Mouse (Mus musculus) ES-E14 (cell line): Measurements from ENCODE around the gene Arrb1. TPM values are rescaled to one million over a fixed set of nuclear protein-coding genes. Genes with fewer than 3 reads are reported as not detected.

Experiments used
- DNase-seq: peaks from one replicate; pipeline ENCODE4 v3.0.0-alpha.2; 2013; ENCODE audit warnings: low read depth, low spot score
- H3K27ac ChIP-seq: 2 replicates; pipeline ENCODE4 v1.5.1; 2012; ENCODE audit warnings: low read depth, mild to moderate bottlenecking, low read length, moderate library complexity, mixed read lengths; ENCODE audit not compliant: poor library complexity, insufficient read depth, severe bottlenecking
- H3K36me3 ChIP-seq: 2 replicates; pipeline ENCODE4 v1.6.1; 2012; ENCODE audit warnings: mild to moderate bottlenecking, low read length, moderate library complexity, mixed read lengths; ENCODE audit not compliant: control insufficient read depth, poor library complexity, insufficient read depth, severe bottlenecking
- H3K4me1 ChIP-seq, 2 experiments: fragments of 150-350 bp in 1 of 2; sonication (generic) in 1 of 2; 2 replicates each; pipeline ENCODE4 v1.6.1; 2012; ENCODE audit warnings: low read length in 2 of 2, mild to moderate bottlenecking in 1 of 2, mixed read lengths in 1 of 2; ENCODE audit not compliant: control insufficient read depth in 2 of 2, insufficient read depth in 2 of 2, poor library complexity in 1 of 2
- H3K4me3 ChIP-seq, 2 experiments: fragments of 150-350 bp in 1 of 2; sonication (generic) in 1 of 2; 2 replicates each; pipeline ENCODE4 v1.5.1; 2012; ENCODE audit warnings: low read length in 2 of 2, low read depth in 1 of 2, mild to moderate bottlenecking in 1 of 2, mixed read lengths in 1 of 2; ENCODE audit not compliant: insufficient read depth in 1 of 2, poor library complexity in 1 of 2, severe bottlenecking in 1 of 2
- H3K9ac ChIP-seq: 2 replicates; pipeline ENCODE4 v1.6.1; 2012; ENCODE audit warnings: low read depth, mild to moderate bottlenecking, low read length, mixed read lengths; ENCODE audit not compliant: poor library complexity, insufficient read depth, severe bottlenecking
- H3K9me3 ChIP-seq: fragments of 150-350 bp; sonication (generic); 2 replicates; pipeline ENCODE4 v1.6.1; 2012; ENCODE audit warnings: low read depth, mild to moderate bottlenecking, low read length; ENCODE audit not compliant: control insufficient read depth, insufficient read depth
- CHD2 ChIP-seq: IDR thresholded peaks from 2 replicates; pipeline ENCODE4 v1.6.1; 2014; ENCODE audit warnings: mild to moderate bottlenecking, low read depth, low read length, inconsistent platforms
- HCFC1 ChIP-seq: IDR thresholded peaks from 2 replicates; pipeline ENCODE4 v1.6.1; 2012; ENCODE audit warnings: low read length, inconsistent platforms, borderline replicate concordance; ENCODE audit not compliant: insufficient read depth
- MAFK ChIP-seq: IDR thresholded peaks from 2 replicates; pipeline ENCODE4 v1.6.1; 2014; ENCODE audit warnings: mild to moderate bottlenecking, low read depth, low read length, inconsistent platforms; ENCODE audit not compliant: insufficient read depth
- ZC3H11A ChIP-seq: IDR thresholded peaks from 2 replicates; pipeline ENCODE4 v1.6.1; 2012; ENCODE audit warnings: low read depth, mild to moderate bottlenecking, inconsistent platforms, low read length, borderline replicate concordance
- ZNF384 ChIP-seq: IDR thresholded peaks from 2 replicates; pipeline ENCODE4 v1.6.1; 2012; ENCODE audit warnings: low read depth, low read length, inconsistent platforms
- in situ Hi-C, 2 experiments: fragments of 600-800 bp; cut with MboI; formaldehyde crosslinking; loops; one replicate each; pipeline ENCODE4 v1.15.1; 2025; ENCODE audit warnings: low sequenced_read_pairs in 2 of 2, inconsistent platforms in 1 of 2; ENCODE audit not compliant: unreplicated experiment in 2 of 2
- total RNA-seq: library from RNA; depleted of rRNA; stranded (reverse); fragments of 300-350 nt; gene quantifications from 2 replicates; pipeline ENCODE4 v1.2.3, GENCODE M21; 2012

Arrb1 gene
- total RNA-seq, 1 experiment: 10.7 TPM

DNA sequence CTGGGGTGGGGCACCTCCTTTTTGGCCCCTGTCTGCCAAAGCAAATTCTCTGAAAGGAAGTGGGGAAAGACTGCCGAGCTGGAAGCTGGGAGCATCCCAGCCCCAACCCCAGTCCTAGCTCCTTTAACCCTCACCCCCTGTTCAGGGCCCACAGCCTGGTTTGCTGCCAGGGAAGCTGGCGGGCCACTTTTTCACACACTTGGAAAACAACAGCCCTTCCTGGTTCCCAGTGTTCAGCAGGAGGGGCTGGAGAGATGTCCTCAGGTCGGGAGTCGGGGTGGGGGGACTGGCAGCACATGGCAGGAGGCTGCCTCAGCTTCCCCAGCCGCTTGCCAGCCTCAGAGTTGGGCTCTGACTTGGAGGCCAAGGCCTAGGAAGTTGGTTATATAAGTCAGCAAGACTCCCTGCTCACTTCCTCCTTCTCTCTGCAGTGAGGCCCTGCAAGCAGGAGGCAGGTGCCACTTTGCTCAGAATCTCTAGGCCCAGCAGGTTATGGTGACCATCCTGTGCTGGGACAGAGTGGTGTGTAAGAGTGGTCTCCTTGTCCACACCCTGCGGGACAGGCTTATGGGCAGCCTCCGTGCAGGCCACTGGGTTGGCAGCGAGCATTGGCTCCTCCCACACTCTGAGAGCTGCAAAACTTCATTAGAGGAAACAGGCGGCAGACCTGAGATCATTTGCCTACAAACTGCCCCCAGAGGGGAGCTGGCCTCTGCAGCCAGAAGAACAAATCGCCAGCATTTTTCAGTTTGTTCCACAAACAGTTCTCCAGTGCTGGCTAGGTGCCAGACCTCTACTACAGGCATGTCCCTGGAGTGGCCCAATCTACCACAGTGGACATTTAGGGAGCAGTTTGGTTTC is 10.8 kb downstream of the Arrb1 start:
- in situ Hi-C loops: no loop called here
- no peak for DNase-seq
- Histone ChIP-seq H3K4me3 (no peak overlapping the region), H3K27ac (no peak overlapping the region), H3K9ac (no peak overlapping the region), H3K36me3 (no peaks in the 10 kb centered on the region), H3K4me1 (peaks cover 0 to 9% of the 10 kb centered on the region in 2 experiments; a peak in 1 of 4 replicates), H3K9me3 (no peaks in the 10 kb centered on the region)
- TF ChIP-seq MAFK: no peak
- TF ChIP-seq ZNF384: no peak
- no peak for TF ChIP-seq ZC3H11A
- TF ChIP-seq HCFC1: no peak
- TF ChIP-seq CHD2: no peak

- DNase-seq: no peak
- H3K9me3 ChIP-seq: no peaks in the 10 kb centered on the region
- no peak overlapping the region for H3K27ac ChIP-seq
- in situ Hi-C loops: no loop called here
- TF ChIP-seq CHD2 (no peak), ZC3H11A (no peak), HCFC1 (no peak)
- H3K9ac ChIP-seq: no peak overlapping the region
- peaks cover 0 to 8% of the 10 kb centered on the region in 2 experiments; a peak in 1 of 4 replicates for H3K4me1 ChIP-seq
- no peak overlapping the region for H3K4me3 ChIP-seq
- no peaks in the 10 kb centered on the region for H3K36me3 ChIP-seq
These were observed 12.6 kb downstream of the Arrb1 start for GRCm38 (mm10) chr7:99547584-99548487.

GRCm38 (mm10) chr7:99549668-99550067 is 14.4 kb downstream of the Arrb1 start:
- no peaks in the 10 kb centered on the region for H3K36me3 ChIP-seq
- in situ Hi-C loops: no loop called here
- H3K4me1 ChIP-seq: peaks cover 0 to 8% of the 10 kb centered on the region in 2 experiments; a peak in 1 of 4 replicates
- DNase-seq: no peak
- H3K4me3 ChIP-seq: no peak overlapping the region
- no peaks in the 10 kb centered on the region for H3K9me3 ChIP-seq
- no peak for TF ChIP-seq HCFC1
- no peak for TF ChIP-seq MAFK
- TF ChIP-seq CHD2: no peak
- no peak for TF ChIP-seq ZNF384
- TF ChIP-seq ZC3H11A: no peak
- H3K9ac ChIP-seq: no peak overlapping the region
- H3K27ac ChIP-seq: no peak overlapping the region

GRCm38 (mm10) chr7:99551623-99552022 is 16.4 kb downstream of the Arrb1 start:
- H3K4me1 ChIP-seq: peaks cover 0 to 3% of the 10 kb centered on the region in 2 experiments; a peak in 1 of 4 replicates
- in situ Hi-C loops: no loop called here
- H3K27ac ChIP-seq: no peak overlapping the region
- H3K36me3 ChIP-seq: no peaks in the 10 kb centered on the region
- H3K9me3 ChIP-seq: no peaks in the 10 kb centered on the region
- no peak for DNase-seq
- H3K4me3 ChIP-seq: peak overlapping the region; percentile 39 to 47
- no peak for TF ChIP-seq CHD2
- no peak for TF ChIP-seq ZC3H11A
- H3K9ac ChIP-seq: 0 out of 2 replicates have a peak overlapping the region, but pooled peaks have one; percentile 4
